Comparison of ENCODE assay signal across 10 mouse cellular contexts in the genomic region with DNA sequence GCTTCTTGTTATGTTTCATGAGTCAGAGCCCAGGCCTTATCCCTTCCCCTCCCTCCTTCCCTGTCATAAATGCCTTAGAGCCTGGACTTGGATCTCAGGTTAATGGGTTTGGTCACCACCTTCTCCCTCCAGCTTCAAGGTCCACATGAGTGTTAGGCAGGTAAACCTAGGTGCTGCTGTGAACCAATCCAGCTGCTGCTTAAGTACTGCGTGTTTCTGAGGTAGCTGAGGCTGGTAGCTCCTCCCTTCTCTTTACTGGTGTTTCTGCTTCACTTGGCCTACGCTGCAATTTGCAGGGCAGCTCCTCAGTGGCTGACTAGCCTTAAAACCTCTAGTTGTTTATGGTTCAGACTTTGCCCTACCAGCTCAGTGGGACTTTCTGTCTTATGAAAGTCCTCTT. TPM values are rescaled to one million over a fixed set of nuclear protein-coding genes. Genes with fewer than 3 reads are reported as not detected.
DNase-seq lines count a peak whose midpoint lies in the region; ATAC-seq and TF ChIP-seq lines count a peak whose summit lies in the region.
"Had no signal": no experiment of that assay in that cellular context is flagged by ENCODE, and none has a peak within 500 bp of the region (broad histone marks: within the 10 kb centered on the region; RNA-seq: fewer than 3 reads in every experiment).

A gene (plus strand): TSS at position 211 of the 400 bp plus-strand sequence.

- DNase-seq in kidney, adult 9 months = peak; percentile 10
- no peak for DNase-seq in kidney, adult 11 months
- DNase-seq in heart, postnatal 0 days (ENCODE audit: low spot score) = no peak
- peak; percentile 7 to 13 for DNase-seq in kidney, postnatal 36 days
- DNase-seq in layer of hippocampus, adult 11-12 months (ENCODE audit: low spot score) = no peak
- DNase-seq in right cerebral cortex, adult 2 months (ENCODE audit: low spot score in 2 of 2) = no peak
- DNase-seq in left cerebral cortex, adult 2 months (ENCODE audit: extremely low spot score in 1 of 2, low spot score in 2 of 2) = no peak
- DNase-seq: cerebellum, adult 11 months had no signal

- TF ChIP-seq CTCF in heart, postnatal 0 days (IDR thresholded peaks at IDR 0.05; ENCODE audit: low read depth) = no peak
- TF ChIP-seq CTCF in left cerebral cortex, adult 2 months (IDR thresholded peaks at IDR 0.05) = no peak

- WGBS in heart, postnatal 0 days = 62% methylated on average over 2 of the region's 2 CpGs
- WGBS in neural tube, embryonic 15.5 days = 53% methylated on average over 2 of the region's 2 CpGs

- ATAC-seq in heart, postnatal 0 days (ENCODE audit: insufficient read depth, low read depth) = no peak
- ATAC-seq in neural tube, embryonic 15.5 days (ENCODE audit: low FRiP score) = no peak

- H3K27ac ChIP-seq in heart, postnatal 0 days (ENCODE audit: low read depth) = no peak within 1 kb of the TSS
- H3K27ac ChIP-seq in neural tube, embryonic 15.5 days (replicated peaks) = no peak within 1 kb of the TSS
- no peak within 1 kb of the TSS for H3K27ac ChIP-seq in left cerebral cortex, adult 2 months
- H3K27ac ChIP-seq: layer of hippocampus, adult 2 months had no signal

- TF ChIP-seq EP300 in heart, postnatal 0 days (IDR thresholded peaks at IDR 0.05; ENCODE audit: low read depth) = no peak

- intact Hi-C loops in left cerebral cortex, adult 2 months (cut with DNase I) = no loop called here

- peak within 1 kb of the TSS; percentile 50 for H3K4me3 ChIP-seq in heart, postnatal 0 days (ENCODE audit: low read depth, low read length)
- 0 out of 2 replicates have a peak within 1 kb of the TSS, but pooled peaks have one; percentile 18 for H3K4me3 ChIP-seq in neural tube, embryonic 15.5 days (replicated peaks)
- no peak within 1 kb of the TSS for H3K4me3 ChIP-seq in left cerebral cortex, adult 2 months

- H3K4me1 ChIP-seq in heart, postnatal 0 days (ENCODE audit: control insufficient read depth, insufficient read depth) = no peaks in the 10 kb centered on the region
- no peaks in the 10 kb centered on the region for H3K4me1 ChIP-seq in neural tube, embryonic 15.5 days

- no peaks in the 10 kb centered on the region for H3K27me3 ChIP-seq in heart, postnatal 0 days (ENCODE audit: control insufficient read depth, insufficient read depth, low read length)
- H3K27me3 ChIP-seq in neural tube, embryonic 15.5 days (replicated peaks) = no peaks in the 10 kb centered on the region

- peak within 1 kb of the TSS; percentile 51 for H3K4me2 ChIP-seq in heart, postnatal 0 days (ENCODE audit: low read depth, low read length)
- H3K4me2 ChIP-seq in neural tube, embryonic 15.5 days = peak within 1 kb of the TSS; percentile 30

- no peak within 1 kb of the TSS for H3K9ac ChIP-seq in heart, postnatal 0 days (replicated peaks; ENCODE audit: low read depth, low read length)
- no peak within 1 kb of the TSS for H3K9ac ChIP-seq in neural tube, embryonic 15.5 days (replicated peaks)

- no peaks in the 10 kb centered on the region for H3K9me3 ChIP-seq in heart, postnatal 0 days (replicated peaks; ENCODE audit: control insufficient read depth, low read length)
- H3K9me3 ChIP-seq in neural tube, embryonic 15.5 days (replicated peaks) = no peaks in the 10 kb centered on the region

- no peaks in the 10 kb centered on the region for H3K36me3 ChIP-seq in heart, postnatal 0 days (replicated peaks; ENCODE audit: control insufficient read depth, insufficient read depth, low read length)
- H3K36me3 ChIP-seq in neural tube, embryonic 15.5 days = no peaks in the 10 kb centered on the region

RNA-seq across cellular contexts. Expression of the gene that starts here (rescaled TPM):
- total RNA-seq in heart, postnatal 0 days (2014; rRNA removed; ENCODE audit: low replicate concordance) = 14.0 and 14.4 TPM in 2 replicates
- polyA plus RNA-seq in heart, postnatal 0 days (2015; fragmentation: Nextera tagmentation; extraction: Ambion mirVana) = 6.9 and 7.6 TPM in 2 replicates
- polyA plus RNA-seq in neural tube, embryonic 15.5 days (2015; fragmentation: Nextera tagmentation; extraction: Ambion mirVana) = 3.0 and 6.2 TPM in 2 replicates
- 1 to 10 TPM; 4.1 to 4.4 TPM for total RNA-seq in left cerebral cortex, adult 2 months (2021)

Comparison
In these comparisons a context has a peak if more than half of its experiments do, and no peak if none do; other contexts are left out.
1. DNase-seq: peak in kidney, adult 9 months (single experiment) and kidney, postnatal 36 days (2 of 2); none in kidney, adult 11 months (single experiment), heart, postnatal 0 days (single experiment), layer of hippocampus, adult 11-12 months (single experiment), right cerebral cortex, adult 2 months (0 of 2) and left cerebral cortex, adult 2 months (0 of 2).